Mouse (Mus musculus) limb, embryonic 15.5 days (tissue): ENCODE measurements around the gene Zdhhc19. TPM values are rescaled to one million over a fixed set of nuclear protein-coding genes. Genes with fewer than 3 reads are reported as not detected.
A peak's percentile ranks its signal among the peaks of the same experiment; 100 is the strongest.
"Not testable (repeated sequence)": the region's sequence is repeated elsewhere in the genome, so short reads cannot be mapped to it uniquely, and the experiment has no call there.

ENCODE experiments used
- ATAC-seq: fragments of 200-750 bp; cut with Nextera tagmentation; 2 replicates; pipeline ENCODE4 v1.8.0; 2017; ENCODE audit warnings: low read depth, moderate TSS enrichment; ENCODE audit not compliant: insufficient number of reproducible peaks, low FRiP score, low TSS enrichment
- H3K27ac ChIP-seq: fragments of 300-500 bp; sonication (generic); 2 replicates; pipeline ENCODE4 v1.5.1; 2015; ENCODE audit warnings: moderate library complexity, mild to moderate bottlenecking, inconsistent platforms
- H3K27me3 ChIP-seq: fragments of 300-500 bp; sonication (generic); 2 replicates; pipeline ENCODE4 v1.6.1; 2015; ENCODE audit warnings: inconsistent platforms
- H3K36me3 ChIP-seq: fragments of 300-500 bp; sonication (generic); 2 replicates; pipeline ENCODE4 v1.6.1; 2015; ENCODE audit warnings: inconsistent platforms
- H3K4me1 ChIP-seq: fragments of 300-500 bp; sonication (generic); 2 replicates; pipeline ENCODE4 v1.6.1; 2015; ENCODE audit warnings: inconsistent platforms
- H3K4me2 ChIP-seq: fragments of 300-500 bp; sonication (generic); 2 replicates; pipeline ENCODE4 v1.6.1; 2015; ENCODE audit warnings: mild to moderate bottlenecking, inconsistent platforms
- H3K4me3 ChIP-seq: fragments of 300-500 bp; sonication (generic); 2 replicates; pipeline ENCODE4 v1.5.1; 2015; ENCODE audit warnings: mild to moderate bottlenecking, inconsistent platforms
- H3K9ac ChIP-seq: fragments of 300-500 bp; sonication (generic); 2 replicates; pipeline ENCODE4 v1.6.1; 2015; ENCODE audit warnings: inconsistent platforms
- H3K9me3 ChIP-seq: fragments of 300-500 bp; sonication (generic); 2 replicates; pipeline ENCODE4 v1.6.1; 2016; ENCODE audit warnings: inconsistent platforms
- WGBS: fragments of 180-500 bp; shearing (Covaris S2); methylation state at CpG from one replicate; pipeline ENCODE4 v1.1.7; 2015; 5-methylcytosine and 5-hydroxymethylcytosine counted together
- polyA plus RNA-seq: library from polyadenylated mRNA; unstranded; fragments of >200 nt; fragmentation: Nextera tagmentation; extraction: Ambion mirVana; gene quantifications from 2 replicates; pipeline ENCODE4 v1.2.1, GENCODE M21; 2015

Gene Zdhhc19
- polyA plus RNA-seq, 1 experiment from 2014 or later = not detected

GRCm38 (mm10) chr16:32494371-32494770 lies 1.7 kb upstream of the Zdhhc19 start:
- H3K4me2 ChIP-seq, H3K27me3 ChIP-seq: not testable (repeated sequence)

GRCm38 (mm10) chr16:32498996-32499395 lies 2.9 kb downstream of the Zdhhc19 start:
- Histone ChIP-seq H3K4me1 (peaks cover 17% of the 10 kb centered on the region; the same call in 1 of the 2 replicates), H3K9ac (no peak overlapping the region), H3K4me2 (peak overlapping the region; percentile 62; the same call in 1 of the 2 replicates), H3K36me3 (no peaks in the 10 kb centered on the region), H3K27me3 (no peaks in the 10 kb centered on the region), H3K27ac (no peak overlapping the region), H3K4me3 (no peak overlapping the region), H3K9me3 (no peaks in the 10 kb centered on the region)
- ATAC-seq = no peak
- WGBS = 71% methylated on average over 13 of the region's 13 CpGs

More at GRCm38 (mm10) chr16:32494371-32494770, 1.7 kb upstream of the Zdhhc19 start:
- not testable (repeated sequence) for ATAC-seq, H3K4me3 ChIP-seq, H3K27ac ChIP-seq, H3K9me3 ChIP-seq, H3K36me3 ChIP-seq, H3K4me1 ChIP-seq, H3K9ac ChIP-seq
- WGBS = 59% methylated on average over 6 of the region's 6 CpGs

- Histone ChIP-seq H3K27me3 (no peaks in the 10 kb centered on the region), H3K4me3 (peak overlapping the region; percentile 34), H3K9ac (no peak overlapping the region), H3K27ac (no peak overlapping the region), H3K36me3 (no peaks in the 10 kb centered on the region), H3K4me2 (peak overlapping the region; percentile 62), H3K9me3 (no peaks in the 10 kb centered on the region), H3K4me1 (peaks cover 17% of the 10 kb centered on the region; the same call in 1 of the 2 replicates)
- peak; percentile 73 for ATAC-seq
- 11% methylated on average over 22 of the region's 22 CpGs for WGBS
Measured at GRCm38 (mm10) chr16:32499430-32500037, 3.5 kb downstream of the Zdhhc19 start.

- H3K4me3 ChIP-seq = no peak overlapping the region
- peaks cover 13% of the 10 kb centered on the region; the same call in 1 of the 2 replicates for H3K4me1 ChIP-seq
- H3K36me3 ChIP-seq = no peaks in the 10 kb centered on the region
- 42% methylated on average over 7 of the region's 7 CpGs for WGBS
- H3K9me3 ChIP-seq = no peaks in the 10 kb centered on the region
- no peaks in the 10 kb centered on the region for H3K27me3 ChIP-seq
- no peak overlapping the region for H3K27ac ChIP-seq
- H3K9ac ChIP-seq = no peak overlapping the region
- no peak overlapping the region for H3K4me2 ChIP-seq
- no peak for ATAC-seq
Measured at GRCm38 (mm10) chr16:32501459-32501858, 5.4 kb downstream of the Zdhhc19 start.

GRCm38 (mm10) chr16:32502621-32503335 lies 6.7 kb downstream of the Zdhhc19 start:
- H3K4me3 ChIP-seq = no peak overlapping the region
- ATAC-seq = no peak
- H3K4me1 ChIP-seq = peaks cover 13% of the 10 kb centered on the region; the same call in 1 of the 2 replicates
- no peaks in the 10 kb centered on the region for H3K36me3 ChIP-seq
- 82% methylated on average over 12 of the region's 12 CpGs for WGBS
- H3K27me3 ChIP-seq = no peaks in the 10 kb centered on the region
- H3K9ac ChIP-seq = no peak overlapping the region
- H3K4me2 ChIP-seq = no peak overlapping the region
- H3K27ac ChIP-seq = no peak overlapping the region
- H3K9me3 ChIP-seq = no peaks in the 10 kb centered on the region

GRCm38 (mm10) chr16:32503633-32504032 lies 7.6 kb downstream of the Zdhhc19 start:
- no peaks in the 10 kb centered on the region for H3K9me3 ChIP-seq
- H3K27ac ChIP-seq = no peak overlapping the region
- H3K4me2 ChIP-seq = no peak overlapping the region
- no peaks in the 10 kb centered on the region for H3K36me3 ChIP-seq
- no peak for ATAC-seq
- H3K9ac ChIP-seq = no peak overlapping the region
- H3K27me3 ChIP-seq = no peaks in the 10 kb centered on the region
- no peak overlapping the region for H3K4me3 ChIP-seq
- 55% methylated on average over 6 of the region's 6 CpGs for WGBS
- peaks cover 16% of the 10 kb centered on the region; the same call in 1 of the 2 replicates for H3K4me1 ChIP-seq

- H3K4me1 ChIP-seq = peaks cover 27% of the 10 kb centered on the region; the same call in 1 of the 2 replicates
- no peaks in the 10 kb centered on the region for H3K27me3 ChIP-seq
- no peaks in the 10 kb centered on the region for H3K9me3 ChIP-seq
- H3K36me3 ChIP-seq = no peaks in the 10 kb centered on the region
- no peak for ATAC-seq
- no peak overlapping the region for H3K9ac ChIP-seq
- H3K4me2 ChIP-seq = no peak overlapping the region
- no peak overlapping the region for H3K4me3 ChIP-seq
- H3K27ac ChIP-seq = no peak overlapping the region
- 79% methylated on average over 8 of the region's 8 CpGs for WGBS
Measured at GRCm38 (mm10) chr16:32506298-32506697, 10.2 kb downstream of the Zdhhc19 start.

- peaks cover 25% of the 10 kb centered on the region; the same call in 1 of the 2 replicates for H3K4me1 ChIP-seq
- H3K9me3 ChIP-seq = no peaks in the 10 kb centered on the region
- no peak overlapping the region for H3K4me3 ChIP-seq
- no peak for ATAC-seq
- H3K9ac ChIP-seq = no peak overlapping the region
- WGBS = 75% methylated on average over 7 of the region's 7 CpGs
- no peak overlapping the region for H3K4me2 ChIP-seq
- H3K27me3 ChIP-seq = no peaks in the 10 kb centered on the region
- H3K36me3 ChIP-seq = no peaks in the 10 kb centered on the region
- no peak overlapping the region for H3K27ac ChIP-seq
Measured at GRCm38 (mm10) chr16:32506868-32507267, 10.8 kb downstream of the Zdhhc19 start.

- Histone ChIP-seq H3K36me3 (no peaks in the 10 kb centered on the region), H3K27ac (no peak overlapping the region), H3K4me1 (peaks cover 25% of the 10 kb centered on the region; the same call in 1 of the 2 replicates), H3K9ac (no peak overlapping the region), H3K4me3 (no peak overlapping the region), H3K9me3 (no peaks in the 10 kb centered on the region), H3K4me2 (no peak overlapping the region), H3K27me3 (no peaks in the 10 kb centered on the region)
- WGBS = 24% methylated on average over 9 of the region's 9 CpGs
- ATAC-seq = no peak
Measured at GRCm38 (mm10) chr16:32507407-32507806, 11.3 kb downstream of the Zdhhc19 start.

- no peak overlapping the region for H3K4me2 ChIP-seq
- ATAC-seq = no peak
- no peaks in the 10 kb centered on the region for H3K36me3 ChIP-seq
- 81% methylated on average over 5 of the region's 5 CpGs for WGBS
- peaks cover 28% of the 10 kb centered on the region; the same call in 1 of the 2 replicates for H3K4me1 ChIP-seq
- no peak overlapping the region for H3K27ac ChIP-seq
- H3K9ac ChIP-seq = no peak overlapping the region
- H3K9me3 ChIP-seq = no peaks in the 10 kb centered on the region
- H3K4me3 ChIP-seq = no peak overlapping the region
- no peaks in the 10 kb centered on the region for H3K27me3 ChIP-seq
Measured at GRCm38 (mm10) chr16:32508035-32508434, 12.0 kb downstream of the Zdhhc19 start.

- Histone ChIP-seq H3K27ac (no peak overlapping the region), H3K4me3 (no peak overlapping the region), H3K36me3 (no peaks in the 10 kb centered on the region), H3K27me3 (no peaks in the 10 kb centered on the region), H3K4me2 (no peak overlapping the region), H3K9ac (no peak overlapping the region), H3K9me3 (no peaks in the 10 kb centered on the region), H3K4me1 (peaks cover 29% of the 10 kb centered on the region; the same call in 1 of the 2 replicates)
- ATAC-seq = no peak
- WGBS = 46% methylated on average over 3 of the region's 3 CpGs
Measured at GRCm38 (mm10) chr16:32508506-32509065, 12.5 kb downstream of the Zdhhc19 start.
